Mouse (Mus musculus) intestine, postnatal 0 days (tissue): ENCODE measurements around the gene Mcm2. TPM values are rescaled to one million over a fixed set of nuclear protein-coding genes. Genes with fewer than 3 reads are reported as not detected.

ENCODE experiments used
- ATAC-seq: fragments of 200-750 bp; cut with Nextera tagmentation; 2 replicates; pipeline ENCODE4 v1.8.0; 2017; ENCODE audit warnings: mild to moderate bottlenecking, moderate TSS enrichment, moderate library complexity
- H3K27ac ChIP-seq: fragments of 300-500 bp; sonication (generic); 2 replicates; pipeline ENCODE4 v1.5.1; 2014; ENCODE audit warnings: mild to moderate bottlenecking, low read depth, low read length, moderate library complexity
- H3K27me3 ChIP-seq: fragments of 300-500 bp; sonication (generic); replicated peaks from 2 replicates; pipeline ENCODE4 v1.6.1; 2014; ENCODE audit warnings: low read length, mixed read lengths; ENCODE audit not compliant: control insufficient read depth, insufficient read depth
- H3K36me3 ChIP-seq: fragments of 300-500 bp; sonication (generic); 2 replicates; pipeline ENCODE4 v1.6.1; 2014; ENCODE audit warnings: mild to moderate bottlenecking, moderate library complexity; ENCODE audit not compliant: control insufficient read depth, insufficient read depth
- H3K4me1 ChIP-seq: fragments of 300-500 bp; sonication (generic); replicated peaks from 2 replicates; pipeline ENCODE4 v1.6.1; 2014; ENCODE audit warnings: antibody characterized with exemption, low read length, mixed read lengths; ENCODE audit not compliant: control insufficient read depth, insufficient read depth
- H3K4me2 ChIP-seq: fragments of 300-500 bp; sonication (generic); replicated peaks from 2 replicates; pipeline ENCODE4 v1.6.1; 2014; ENCODE audit warnings: low read depth, mild to moderate bottlenecking, moderate library complexity
- H3K4me3 ChIP-seq: fragments of 300-500 bp; sonication (generic); 2 replicates; pipeline ENCODE4 v1.5.1; 2014; ENCODE audit warnings: low read depth, low read length
- H3K9ac ChIP-seq: fragments of 300-500 bp; sonication (generic); 2 replicates; pipeline ENCODE4 v1.6.1; 2014; ENCODE audit warnings: mild to moderate bottlenecking, low read depth, low read length
- H3K9me3 ChIP-seq: fragments of 300-500 bp; sonication (generic); 2 replicates; pipeline ENCODE4 v1.6.1; 2016; ENCODE audit warnings: mixed run types; ENCODE audit not compliant: control insufficient read depth
- CTCF ChIP-seq: sonication (generic); IDR thresholded peaks from 2 replicates; pipeline ENCODE4 v1.5.1; 2016; ENCODE audit warnings: low read depth, mild to moderate bottlenecking, control low read depth, antibody characterized with exemption, moderate library complexity
- WGBS: fragments of 180-500 bp; shearing (Covaris S2); extraction: QIAGEN DNeasy Blood & Tissue Kit; methylation state at CpG from one replicate; pipeline ENCODE4 v1.1.7; 2014; 5-methylcytosine and 5-hydroxymethylcytosine counted together
- polyA plus RNA-seq: library from polyadenylated mRNA; unstranded; fragments of >200 nt; fragmentation: Nextera tagmentation; extraction: Ambion mirVana; gene quantifications from 2 replicates; pipeline ENCODE4 v1.2.1, GENCODE M21; 2015

The Mcm2 gene
- polyA plus RNA-seq, 1 experiment from 2014 or later = 33.1 TPM

DNA sequence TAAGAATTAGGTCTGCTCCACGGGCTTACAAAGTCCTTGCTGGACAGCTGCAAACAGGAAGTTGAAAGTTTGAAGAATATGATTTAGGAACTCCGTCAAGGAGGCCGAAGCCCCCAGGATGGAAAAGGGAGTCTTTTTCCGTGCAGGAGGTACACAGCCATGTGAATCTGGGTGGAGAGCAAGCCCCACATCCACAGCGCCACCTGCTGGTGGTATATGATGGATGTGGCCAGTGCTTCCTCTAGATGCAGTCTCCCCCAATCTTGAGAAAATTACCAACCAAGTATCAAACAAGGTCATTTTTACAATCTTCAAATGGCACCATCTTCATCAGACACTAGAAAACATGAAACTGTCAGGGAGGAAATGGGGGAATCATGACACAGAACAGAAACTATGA, 5.0 kb downstream of the Mcm2 start:
- Histone ChIP-seq H3K4me3 (no peak overlapping the region), H3K9me3 (no peaks in the 10 kb centered on the region), H3K9ac (no peak overlapping the region), H3K4me2 (no peak overlapping the region), H3K4me1 (no peaks in the 10 kb centered on the region), H3K36me3 (peaks cover 48% of the 10 kb centered on the region), H3K27ac (no peak overlapping the region), H3K27me3 (no peaks in the 10 kb centered on the region)
- peak; percentile 94 for TF ChIP-seq CTCF
- 48% methylated on average over 5 of the region's 5 CpGs for WGBS
- no peak for ATAC-seq

DNA sequence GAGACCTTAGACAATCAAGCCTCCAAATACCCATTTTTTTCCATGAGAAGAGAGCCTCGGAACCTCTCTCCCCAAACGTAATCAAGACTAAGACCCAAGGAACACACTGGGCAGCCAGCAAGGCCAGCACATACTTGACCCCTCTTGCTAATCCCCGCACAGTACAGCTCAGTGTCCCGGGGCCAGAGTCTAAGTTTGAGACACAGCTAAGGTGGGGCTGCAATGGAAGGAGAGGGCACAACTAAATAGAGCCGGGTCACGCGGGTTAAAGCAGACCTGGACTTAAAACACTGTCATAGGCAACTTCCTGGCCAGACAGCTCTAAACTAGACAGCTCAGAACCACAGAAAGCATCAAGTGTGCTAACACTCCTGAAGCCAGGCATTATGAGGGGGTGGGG, 7.7 kb downstream of the Mcm2 start:
- no peak for TF ChIP-seq CTCF
- Histone ChIP-seq H3K27me3 (no peaks in the 10 kb centered on the region), H3K9me3 (no peaks in the 10 kb centered on the region), H3K4me2 (no peak overlapping the region), H3K4me3 (no peak overlapping the region), H3K9ac (no peak overlapping the region), H3K4me1 (no peaks in the 10 kb centered on the region), H3K27ac (peak overlapping the region; percentile 7; the same call in 1 of the 2 replicates), H3K36me3 (peaks cover 74% of the 10 kb centered on the region)
- WGBS = 84% methylated on average over 7 of the region's 7 CpGs
- ATAC-seq = no peak

DNA sequence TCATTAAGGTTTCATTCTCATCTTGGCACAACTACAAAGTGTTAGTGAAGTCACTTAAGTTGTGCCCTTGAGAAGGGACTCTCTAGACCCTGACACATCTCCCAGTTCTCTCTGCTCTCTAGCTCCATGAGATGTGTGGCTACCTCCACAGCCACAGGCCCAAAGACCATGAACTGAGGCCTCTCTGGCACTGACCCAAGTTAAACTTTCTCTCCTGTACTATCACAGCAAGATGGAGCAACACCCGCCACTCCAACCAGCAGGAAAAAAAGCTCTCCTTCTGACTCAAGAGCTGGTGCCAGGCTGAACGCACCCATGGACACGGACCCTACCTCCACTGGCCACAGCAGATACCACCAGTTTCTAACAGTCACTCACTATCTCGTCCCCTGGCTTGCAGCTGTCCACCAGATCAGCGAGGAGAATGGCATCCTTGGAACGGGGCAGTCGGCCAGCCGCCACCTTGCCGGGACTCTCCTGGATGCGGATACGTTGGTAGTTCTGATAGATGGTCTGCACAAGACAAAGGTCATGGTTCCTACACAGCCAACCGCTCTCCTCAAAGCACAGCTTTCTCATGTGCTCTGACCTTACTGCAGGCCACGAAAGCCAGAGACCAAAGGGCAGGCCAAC, 9.1 kb downstream of the Mcm2 start:
- Histone ChIP-seq H3K9ac (no peak overlapping the region), H3K27ac (peak overlapping the region; percentile 80), H3K4me1 (no peaks in the 10 kb centered on the region), H3K9me3 (no peaks in the 10 kb centered on the region), H3K27me3 (no peaks in the 10 kb centered on the region), H3K4me3 (no peak overlapping the region), H3K4me2 (0 out of 2 replicates have a peak overlapping the region, but pooled peaks have one; percentile 21), H3K36me3 (peaks cover 74% of the 10 kb centered on the region)
- peak; percentile 50 for ATAC-seq
- TF ChIP-seq CTCF = no peak
- WGBS = 75% methylated on average over 13 of the region's 13 CpGs

DNA sequence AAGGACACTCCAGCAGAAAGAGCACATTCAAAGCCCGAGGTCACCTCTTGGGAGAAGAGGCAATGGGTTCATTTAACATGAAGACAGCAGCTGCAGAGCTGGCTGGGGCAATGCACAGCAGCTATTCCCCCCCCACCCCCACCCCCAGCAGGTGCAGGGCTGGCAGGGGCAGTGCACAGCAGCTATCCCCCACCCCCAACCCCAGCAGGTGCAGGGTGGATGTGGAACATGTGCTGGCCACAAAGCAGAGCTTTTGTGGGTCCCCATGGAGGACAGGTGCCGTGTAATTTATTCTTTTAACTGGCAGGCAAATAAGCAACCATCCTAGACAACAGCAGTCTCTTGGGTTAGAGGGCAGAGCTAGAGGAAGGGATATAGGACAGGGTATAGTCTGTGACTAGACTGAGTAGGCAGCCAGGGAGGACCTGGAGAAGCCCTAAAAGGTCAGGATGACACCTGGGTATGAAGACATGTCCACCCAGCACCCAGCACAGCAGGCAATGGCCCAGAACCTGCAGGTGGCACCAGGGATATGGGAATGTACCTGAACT, 12.1 kb downstream of the Mcm2 start:
- WGBS = 79% methylated on average over 2 of the region's 2 CpGs
- H3K4me1 ChIP-seq = no peaks in the 10 kb centered on the region
- no peaks in the 10 kb centered on the region for H3K27me3 ChIP-seq
- no peak for ATAC-seq
- H3K4me2 ChIP-seq = no peak overlapping the region
- peaks cover 80% of the 10 kb centered on the region for H3K36me3 ChIP-seq
- no peak overlapping the region for H3K27ac ChIP-seq
- no peak for TF ChIP-seq CTCF
- no peak overlapping the region for H3K4me3 ChIP-seq
- H3K9ac ChIP-seq = no peak overlapping the region
- H3K9me3 ChIP-seq = no peaks in the 10 kb centered on the region

DNA sequence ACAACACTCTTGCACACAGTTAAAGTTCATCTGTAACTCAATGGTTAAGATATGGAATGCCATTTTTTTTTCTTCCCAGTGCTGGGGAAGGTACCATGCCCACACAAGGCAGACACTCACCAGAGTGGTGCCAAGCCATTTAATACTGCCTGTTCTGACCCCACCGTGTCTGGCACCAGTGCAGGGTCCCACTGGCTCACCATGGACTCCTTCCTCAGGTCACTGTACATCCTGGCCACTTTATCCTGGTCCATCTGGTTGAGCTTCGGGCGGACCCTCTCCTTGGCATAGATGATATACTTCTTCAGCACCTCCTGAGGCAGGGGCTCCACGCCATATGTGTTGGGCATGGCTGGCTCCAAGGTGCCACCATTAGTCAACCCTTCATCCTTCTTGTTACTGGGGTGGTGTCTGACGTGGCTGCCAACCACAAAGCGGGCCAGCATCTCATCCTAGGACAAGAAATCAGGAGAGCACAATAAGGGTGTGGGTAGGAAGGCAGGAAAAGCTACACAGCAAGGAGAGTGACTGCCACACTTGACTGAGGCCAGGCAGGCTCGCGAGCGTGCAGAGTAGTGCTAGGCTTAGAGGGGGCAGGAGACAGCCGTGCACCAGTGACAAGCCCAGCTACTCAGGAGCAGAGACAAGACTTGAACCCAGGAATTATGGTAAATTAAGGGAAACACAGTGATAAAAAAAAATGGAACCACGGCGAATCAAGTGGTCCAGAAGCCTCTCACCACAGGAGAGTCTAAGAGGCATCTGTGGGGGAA, 12.8 kb downstream of the Mcm2 start:
- no peak for TF ChIP-seq CTCF
- 93% methylated on average over 12 of the region's 12 CpGs for WGBS
- Histone ChIP-seq H3K27ac (no peak overlapping the region), H3K4me2 (no peak overlapping the region), H3K36me3 (peaks cover 78% of the 10 kb centered on the region), H3K4me3 (no peak overlapping the region), H3K27me3 (no peaks in the 10 kb centered on the region), H3K4me1 (no peaks in the 10 kb centered on the region), H3K9me3 (no peaks in the 10 kb centered on the region), H3K9ac (no peak overlapping the region)
- ATAC-seq = no peak

DNA sequence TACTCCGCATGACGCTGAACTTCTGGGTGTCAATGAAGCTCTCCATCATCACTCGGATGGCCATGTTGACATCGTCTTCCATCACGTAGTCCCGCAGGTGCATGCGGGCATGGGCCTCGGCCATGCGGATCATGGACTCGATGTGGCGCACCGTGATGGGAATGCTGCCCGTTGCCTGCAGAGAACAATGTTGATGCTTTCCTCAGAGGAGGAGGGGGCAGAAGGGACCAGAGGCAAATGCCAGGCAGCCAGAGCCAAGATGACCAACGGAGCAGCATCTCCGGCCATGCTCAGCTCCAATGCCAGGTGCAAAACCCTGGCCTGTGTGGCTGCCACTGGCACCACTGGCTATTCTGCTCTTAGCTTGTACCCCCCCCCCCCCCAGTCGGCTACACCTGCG, 13.9 kb downstream of the Mcm2 start:
- Histone ChIP-seq H3K4me2 (no peak overlapping the region), H3K9me3 (no peaks in the 10 kb centered on the region), H3K9ac (no peak overlapping the region), H3K4me1 (no peaks in the 10 kb centered on the region), H3K27me3 (no peaks in the 10 kb centered on the region), H3K27ac (peak overlapping the region; percentile 54; the same call in 1 of the 2 replicates), H3K36me3 (peaks cover 71% of the 10 kb centered on the region), H3K4me3 (no peak overlapping the region)
- WGBS = 92% methylated on average over 17 of the region's 17 CpGs
- TF ChIP-seq CTCF = no peak
- ATAC-seq = no peak
